Mouse (Mus musculus): Measurements from ENCODE around the gene Rwdd4a.

Gene Rwdd4a

DNA sequence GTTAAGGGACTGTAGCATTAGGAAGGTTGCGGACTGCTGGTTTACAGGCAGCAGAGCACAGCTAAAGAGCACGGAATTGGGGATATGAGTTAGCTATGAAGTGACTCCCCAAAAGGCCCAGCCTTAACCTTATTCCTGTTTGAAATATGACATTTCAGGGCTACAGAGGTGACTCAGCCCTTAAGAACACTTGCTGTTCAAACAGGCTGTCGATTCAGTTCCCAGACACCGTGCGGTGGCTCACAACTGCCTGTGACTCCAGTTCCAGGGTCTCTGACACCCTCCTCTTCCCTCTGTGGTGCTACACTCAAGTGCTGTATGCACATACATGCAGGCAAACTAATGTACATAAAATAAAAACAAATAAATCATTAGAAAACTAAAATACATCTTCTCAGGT lies 55.2 kb downstream of the Rwdd4a start:
- DNase-seq (ENCODE audit: low spot score) = no peak

DNA sequence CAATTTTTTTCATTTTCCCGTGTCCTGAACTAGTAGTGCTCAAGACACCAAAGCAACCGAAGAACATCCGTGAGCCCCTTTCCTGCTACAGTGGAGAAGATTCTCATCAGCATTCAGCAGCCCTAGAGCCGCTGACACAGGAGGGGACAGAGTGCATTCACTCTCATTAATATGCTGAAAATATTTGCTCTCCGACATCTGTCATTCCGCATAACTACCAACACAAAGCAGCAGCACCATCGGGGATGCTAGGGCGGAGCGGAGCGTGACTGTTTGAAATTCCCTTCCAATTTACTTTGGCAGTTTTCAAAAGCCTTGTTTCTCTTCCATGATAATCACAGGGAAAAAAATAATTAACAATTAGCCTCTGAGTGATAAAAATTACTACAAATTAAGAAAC lies 56.9 kb downstream of the Rwdd4a start:
- no peak for DNase-seq (ENCODE audit: low spot score)

DNA sequence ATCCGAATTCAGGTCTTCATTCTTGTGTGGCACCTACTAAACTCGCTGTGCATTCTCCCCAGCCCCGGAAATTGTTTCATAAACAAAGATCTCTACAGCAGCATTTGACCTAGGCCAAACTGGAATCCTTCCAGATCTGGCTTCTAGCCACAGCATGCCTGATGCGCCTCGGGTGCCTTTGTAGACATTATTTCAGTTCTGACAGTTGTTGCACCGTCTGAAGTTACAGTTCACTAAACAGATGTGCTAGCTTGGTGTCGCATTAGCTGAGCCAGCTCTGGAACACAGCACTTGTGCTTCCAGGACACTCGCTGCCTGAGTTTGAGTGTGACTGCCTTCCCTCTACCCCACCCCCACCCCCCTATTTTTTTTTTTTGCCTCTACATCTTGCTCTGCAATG lies 67.2 kb downstream of the Rwdd4a start:
- DNase-seq (ENCODE audit: low spot score) = no peak
